Mouse (Mus musculus) heart, postnatal 14 days (tissue): Measurements from ENCODE around the gene Rasa3. TPM values are rescaled to one million over a fixed set of nuclear protein-coding genes. Genes with fewer than 3 reads are reported as not detected.
A peak's percentile ranks its signal among the peaks of the same experiment; 100 is the strongest.

Source experiments
- DNase-seq, 2 experiments: peaks; one replicate each; pipeline ENCODE4 v3.0.0; 2021 to 2022
- intact Hi-C: fragments of 180-260 bp; cut with DNase I; formaldehyde crosslinking; loops from one replicate; pipeline ENCODE4 v1.15.1; 2025
- total RNA-seq, 2 experiments: library from RNA; stranded (reverse); gene quantifications; 2 replicates each; pipeline ENCODE4 v1.2.3; 2021

Gene Rasa3
- total RNA-seq, 2 experiments from 2014 or later, result 22.2 to 22.6 TPM

DNA sequence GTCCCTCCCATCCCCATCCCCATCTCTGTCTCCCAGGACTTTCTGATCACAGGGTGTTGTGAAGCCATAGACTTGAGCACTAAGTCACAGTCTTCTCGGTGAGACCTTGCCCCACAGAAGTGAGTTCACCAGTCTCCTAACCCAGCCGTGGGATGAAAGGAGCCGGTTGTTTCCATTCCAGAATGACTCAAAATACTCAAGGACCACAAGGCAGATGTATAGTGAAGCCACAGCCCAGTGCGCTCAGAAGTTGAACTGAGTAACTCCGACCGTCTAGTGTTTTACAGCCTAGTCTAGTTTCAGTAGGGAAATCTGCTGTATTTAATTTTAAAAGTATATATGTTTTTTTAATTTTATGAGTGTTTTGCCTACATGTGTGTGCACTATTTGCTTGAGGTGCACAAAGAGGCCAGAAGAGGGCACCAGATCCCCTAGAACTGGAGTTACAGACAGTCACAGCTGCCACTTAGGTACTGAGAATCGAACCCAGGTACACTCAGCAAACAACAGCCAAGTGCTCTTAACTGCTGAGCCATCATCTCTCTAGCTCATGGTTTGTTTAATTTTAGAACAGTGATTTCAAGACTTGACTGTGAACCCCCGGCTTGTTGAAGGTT is 9.8 kb upstream of the Rasa3 start:
- intact Hi-C loops, result no loop called here
- DNase-seq, result no peak

DNA sequence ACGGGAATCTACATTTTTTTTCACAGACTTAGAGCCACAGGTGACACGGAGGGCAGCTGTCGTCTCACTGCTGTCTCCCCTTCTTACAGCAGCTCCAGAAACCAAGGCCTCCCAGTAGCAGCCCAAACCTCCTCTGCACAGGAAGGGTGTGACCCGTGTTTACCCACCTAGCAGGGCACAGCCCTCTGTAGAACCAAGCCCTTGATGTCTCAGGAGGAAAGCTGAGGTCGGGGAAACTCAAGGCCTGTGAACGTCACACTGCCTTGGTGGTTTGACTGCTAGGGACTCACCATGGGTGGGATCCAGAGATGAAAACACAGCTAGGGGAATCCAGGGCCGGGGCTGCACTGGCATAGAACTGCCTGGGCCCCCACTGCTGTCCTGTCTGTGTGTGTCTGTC is 9.0 kb upstream of the Rasa3 start:
- intact Hi-C loops, result no loop called here
- DNase-seq, result no peak

DNA sequence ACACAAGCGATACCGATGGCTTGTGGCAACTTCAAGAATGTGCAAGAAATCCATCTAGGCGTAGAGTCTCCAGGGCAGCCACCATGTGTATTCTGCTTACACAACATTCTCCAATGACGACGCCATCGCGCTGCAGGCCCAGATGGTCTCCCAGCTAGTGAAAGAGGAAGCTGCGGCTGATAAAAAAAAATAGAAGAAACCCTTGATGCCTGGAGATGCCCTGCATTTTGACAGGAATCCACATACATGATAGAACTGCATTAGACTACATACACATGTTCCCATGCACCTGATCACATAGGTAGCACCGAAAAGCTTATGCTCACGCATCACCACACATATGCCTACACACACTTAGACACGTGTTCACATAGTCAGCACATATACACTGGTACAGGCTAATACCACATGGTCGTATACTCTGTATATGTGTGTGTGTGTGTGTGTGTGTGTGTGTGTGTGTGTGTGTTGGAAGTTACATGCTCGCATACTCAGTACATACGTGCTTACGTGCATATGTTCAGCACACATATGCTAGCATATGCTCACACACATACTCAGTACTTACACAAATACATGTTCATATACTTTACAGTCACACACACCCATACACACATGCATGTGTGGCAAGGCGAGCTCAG is 8.4 kb upstream of the Rasa3 start:
- intact Hi-C loops, result no loop called here
- no peak for DNase-seq

DNA sequence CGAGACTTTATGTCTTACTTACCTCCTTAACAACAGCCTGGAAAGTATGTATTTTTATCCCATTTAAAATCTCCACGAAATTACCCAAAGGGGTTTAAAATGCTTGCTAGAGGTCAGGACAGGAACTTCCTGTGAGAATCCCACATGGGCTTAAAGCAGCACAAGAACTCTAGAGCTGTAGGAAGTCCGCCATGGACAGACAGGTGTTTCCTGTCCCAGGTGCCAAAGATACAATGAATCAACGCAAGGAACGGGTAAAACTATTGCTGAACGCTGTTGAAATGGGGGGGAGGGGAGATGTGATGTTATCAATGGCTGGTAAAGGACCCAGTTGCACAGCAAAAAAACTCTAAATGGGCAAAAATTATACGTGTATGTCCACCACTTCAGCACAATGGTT is 6.7 kb upstream of the Rasa3 start:
- no peak for DNase-seq
- intact Hi-C loops, result no loop called here

DNA sequence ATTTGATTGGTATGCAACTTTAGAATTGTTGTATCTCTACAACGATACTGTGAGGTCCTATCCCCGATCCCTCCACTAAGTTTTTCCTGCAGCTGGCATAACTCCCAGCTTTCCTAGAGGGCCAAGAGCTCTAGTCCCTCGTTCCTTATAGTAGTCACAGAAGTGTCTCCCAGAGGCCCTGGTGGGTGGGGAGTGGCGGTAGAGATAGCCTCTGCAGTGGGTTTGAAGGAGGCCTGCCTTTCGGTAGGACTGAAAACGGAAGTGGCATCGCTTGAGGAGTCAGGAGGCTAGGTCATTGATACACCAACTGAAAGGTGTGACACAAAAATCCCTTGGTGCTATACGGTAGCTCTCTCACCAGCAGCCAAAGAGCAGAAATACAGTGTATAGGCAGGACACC is 779 bp upstream of the Rasa3 start:
- intact Hi-C loops, result loop anchor here (5.0 kb wide), 4 partner anchors 36 to 126 kb away; no protein-coding TSS in a partner anchor
- no peak for DNase-seq

DNA sequence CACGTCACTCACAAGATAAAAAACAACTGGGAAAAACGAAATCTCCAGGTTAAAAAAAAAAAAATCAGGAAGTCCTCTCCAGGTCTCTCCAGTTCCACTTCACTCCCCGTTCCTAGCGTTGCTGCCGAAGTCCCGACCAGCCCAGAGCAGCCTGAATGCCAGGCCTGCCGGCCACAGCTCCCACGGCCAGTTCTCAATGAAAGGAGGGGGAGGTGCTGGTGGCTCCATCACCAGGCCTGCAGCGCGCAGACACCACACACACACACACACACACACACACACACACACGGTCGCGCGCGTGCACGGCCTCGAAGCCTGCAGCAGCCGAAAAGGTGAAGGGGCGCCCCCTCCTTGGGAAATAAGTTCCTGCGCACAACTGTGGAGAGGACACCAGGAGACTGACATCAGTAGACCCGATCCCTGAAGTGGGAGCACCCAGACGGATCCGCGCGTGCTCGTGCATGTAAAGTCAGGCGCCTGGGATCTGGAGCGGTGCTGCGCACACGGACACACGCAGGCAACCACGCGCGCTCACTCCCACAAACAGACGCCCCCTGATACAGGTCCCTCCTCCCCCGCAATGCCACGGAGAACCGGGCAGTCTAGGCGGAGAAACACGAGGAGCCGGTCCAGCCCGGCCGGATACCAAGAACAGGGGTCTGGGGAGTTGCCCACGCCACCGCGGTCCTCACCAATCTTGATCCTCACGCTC is 546 bp downstream of the Rasa3 start:
- peak; percentile 66 to 70 for DNase-seq
- intact Hi-C loops, result loop anchor here (5.0 kb wide), 4 partner anchors 35 to 125 kb away; no protein-coding TSS in a partner anchor

DNA sequence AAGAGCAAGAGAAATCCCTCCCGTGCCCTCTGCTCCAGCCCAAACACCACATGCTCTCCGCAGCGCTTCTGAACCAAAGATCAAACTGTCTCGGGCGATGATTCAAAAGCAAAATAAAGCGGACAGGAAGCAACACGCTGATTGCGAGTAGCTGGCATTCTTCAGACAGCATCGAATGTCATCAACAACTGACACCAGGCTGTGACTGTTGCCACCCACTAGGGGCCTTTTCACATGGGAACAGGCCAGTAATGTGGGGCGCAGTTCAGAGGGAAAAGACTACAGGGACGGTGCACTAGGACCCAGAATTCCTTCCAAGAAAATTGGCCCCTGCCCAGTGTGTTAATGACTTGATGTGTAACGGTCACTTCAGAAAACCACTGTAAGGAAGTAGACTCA is 1.1 kb downstream of the Rasa3 start:
- DNase-seq, result peak; percentile 57 to 75
- intact Hi-C loops, result loop anchor here (5.0 kb wide), 4 partner anchors 34 to 124 kb away; no protein-coding TSS in a partner anchor

DNA sequence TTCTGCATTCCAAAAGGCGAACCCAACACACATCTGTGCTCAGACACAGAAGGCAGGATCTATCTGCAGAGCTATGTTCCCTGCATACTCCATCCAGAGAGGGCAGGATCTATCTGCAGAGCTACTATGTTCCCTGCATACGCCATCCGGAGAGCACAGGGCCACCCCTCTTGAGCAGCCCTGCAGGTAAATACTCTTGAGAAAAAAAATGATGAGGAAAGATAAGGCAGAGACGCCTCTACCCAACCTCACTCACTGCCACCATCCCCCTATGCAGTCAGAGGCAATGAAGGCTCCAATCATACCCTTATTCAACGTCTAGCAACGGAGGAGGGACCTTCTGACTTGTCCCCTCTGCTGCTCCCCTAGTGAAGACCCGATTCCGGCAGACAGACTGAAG is 1.9 kb downstream of the Rasa3 start:
- DNase-seq, result no peak
- intact Hi-C loops, result loop anchor here (5.0 kb wide), 4 partner anchors 33 to 123 kb away; no protein-coding TSS in a partner anchor

DNA sequence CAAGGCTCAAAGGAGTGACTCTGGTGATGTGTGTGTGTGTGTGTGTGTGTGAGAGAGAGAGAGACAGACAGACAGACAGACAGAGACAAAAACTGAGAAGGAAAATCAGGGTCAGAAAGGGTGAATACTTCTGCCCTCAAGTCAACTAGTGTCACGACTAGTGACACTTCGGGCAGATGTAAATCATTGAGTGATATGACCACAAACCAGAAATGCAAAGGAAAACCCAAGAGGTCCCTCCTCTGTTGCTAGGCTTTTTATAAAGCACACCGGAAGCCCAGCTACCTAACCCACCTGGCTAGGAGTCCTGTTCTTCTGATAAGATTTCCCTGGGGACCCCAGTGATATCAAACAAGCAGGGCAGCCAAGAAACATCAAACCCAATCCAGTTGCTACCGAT is 2.3 kb downstream of the Rasa3 start:
- intact Hi-C loops, result loop anchor here (5.0 kb wide), 4 partner anchors 33 to 123 kb away; no protein-coding TSS in a partner anchor
- no peak for DNase-seq

DNA sequence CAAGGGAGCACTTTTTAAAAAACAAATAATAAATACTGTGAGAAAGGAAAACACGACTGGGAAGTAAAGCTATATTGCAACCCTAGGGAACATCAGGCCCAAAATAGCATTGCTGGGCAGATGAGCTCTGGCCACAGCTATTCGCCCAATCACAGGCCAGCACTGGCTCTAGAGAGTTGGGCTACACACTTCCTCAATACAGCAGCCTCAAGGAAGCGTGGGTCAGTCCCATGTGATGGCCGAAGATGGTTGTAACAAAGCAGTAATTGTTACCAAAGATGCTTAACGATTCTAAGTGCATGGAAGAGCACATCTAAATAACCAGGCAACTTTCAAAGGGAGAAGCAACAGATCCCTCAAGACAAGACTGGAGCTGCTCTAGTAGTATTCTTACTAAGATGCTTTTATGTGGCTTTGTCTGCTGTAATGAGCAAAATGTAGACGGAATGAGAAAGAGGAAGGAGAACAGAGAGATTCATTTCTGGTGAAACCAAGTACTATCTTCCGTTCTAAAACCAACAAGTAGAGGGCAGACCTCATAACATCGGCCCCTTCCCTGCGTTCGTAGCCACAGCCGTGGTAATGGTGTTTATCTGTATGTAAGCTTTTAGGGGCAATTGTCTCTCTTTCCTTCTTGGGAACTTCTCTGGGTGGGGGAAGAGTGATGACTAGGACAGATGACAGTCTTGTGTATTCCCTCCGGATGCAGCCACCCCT is 3.0 kb downstream of the Rasa3 start:
- intact Hi-C loops, result loop anchor here (5.0 kb wide), 4 partner anchors 32 to 122 kb away; no protein-coding TSS in a partner anchor
- peak; percentile 42 to 56 for DNase-seq

DNA sequence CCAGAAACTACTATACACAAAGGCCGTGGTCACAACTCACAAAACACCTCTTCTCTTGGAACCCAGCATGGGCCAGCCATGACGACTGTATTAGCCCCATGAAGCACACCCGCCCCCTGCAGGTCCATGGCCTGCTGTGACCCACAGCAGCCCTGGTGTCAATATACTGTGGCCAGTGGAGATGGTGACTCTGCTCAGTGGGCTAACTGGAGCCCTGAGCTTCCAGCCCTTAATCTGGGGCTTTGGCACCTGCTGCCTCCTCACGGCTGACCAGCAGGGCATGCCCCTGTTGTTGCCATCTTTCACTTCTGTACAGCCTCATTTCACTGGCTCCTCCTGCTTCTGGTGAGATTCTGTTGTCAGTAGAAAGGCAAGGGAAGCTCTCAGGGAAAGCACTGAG is 4.2 kb downstream of the Rasa3 start:
- DNase-seq, result peak in 1 of 2 experiments; percentile 34
- intact Hi-C loops, result no loop called here

DNA sequence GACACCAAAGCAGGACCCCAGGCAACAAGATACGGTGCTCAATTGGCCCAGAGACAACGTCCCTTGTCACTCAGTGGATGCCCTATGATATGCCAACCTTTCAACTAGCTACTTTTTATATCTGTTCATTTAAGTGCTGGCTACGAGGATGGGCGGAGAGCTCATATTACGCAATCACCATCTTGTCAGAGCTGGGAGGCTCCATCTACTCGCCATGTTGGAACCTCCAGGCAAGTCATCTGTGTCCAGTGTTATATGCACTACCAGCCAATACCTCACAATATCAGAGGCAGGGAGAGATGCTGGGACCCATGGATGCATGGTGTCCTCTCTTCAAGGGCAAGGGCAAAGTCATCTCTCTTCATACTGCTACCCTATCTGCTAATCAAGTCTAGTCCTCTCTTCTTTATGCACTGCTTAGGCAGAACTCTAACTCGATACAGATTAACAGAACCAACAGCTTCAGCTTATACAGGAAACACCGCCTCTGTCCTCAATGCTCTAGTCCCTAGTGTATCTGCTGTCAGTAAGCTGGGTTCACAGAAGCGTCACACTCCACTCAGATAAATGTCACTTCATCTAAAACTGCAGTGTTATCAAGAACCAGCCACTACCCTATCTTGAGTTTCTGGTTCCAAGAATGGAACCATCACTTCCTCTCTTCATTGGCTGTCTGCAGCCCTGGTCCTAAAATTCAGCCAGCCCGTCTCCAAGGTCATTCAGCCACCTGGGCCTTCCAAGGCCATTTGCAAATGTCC is 6.0 kb downstream of the Rasa3 start:
- no peak for DNase-seq
- intact Hi-C loops, result no loop called here

DNA sequence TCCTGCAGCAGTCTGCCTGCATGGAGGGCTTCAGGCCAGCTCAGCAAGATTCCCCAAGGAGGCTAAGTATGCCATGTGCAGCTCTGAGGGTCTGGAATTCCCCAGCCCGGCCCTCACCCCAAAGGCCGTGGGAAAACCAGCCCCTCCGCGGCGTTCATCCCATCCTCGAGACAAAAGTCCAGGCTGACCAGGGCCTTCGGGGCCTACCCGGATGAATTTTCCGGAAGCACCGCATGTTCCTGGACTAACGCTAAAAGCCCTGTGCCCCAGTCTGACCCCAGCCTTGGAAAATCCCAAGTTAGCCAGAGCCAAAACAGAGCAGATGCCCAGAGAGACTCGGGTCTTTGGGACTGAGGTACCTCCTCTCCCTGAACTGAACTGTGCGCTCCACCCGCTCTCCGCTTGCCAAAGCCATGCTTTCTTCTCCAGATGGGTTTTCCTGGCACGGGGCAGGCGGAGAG is 7.4 kb downstream of the Rasa3 start:
- intact Hi-C loops, result no loop called here
- DNase-seq, result peak in 1 of 2 experiments; percentile 46

DNA sequence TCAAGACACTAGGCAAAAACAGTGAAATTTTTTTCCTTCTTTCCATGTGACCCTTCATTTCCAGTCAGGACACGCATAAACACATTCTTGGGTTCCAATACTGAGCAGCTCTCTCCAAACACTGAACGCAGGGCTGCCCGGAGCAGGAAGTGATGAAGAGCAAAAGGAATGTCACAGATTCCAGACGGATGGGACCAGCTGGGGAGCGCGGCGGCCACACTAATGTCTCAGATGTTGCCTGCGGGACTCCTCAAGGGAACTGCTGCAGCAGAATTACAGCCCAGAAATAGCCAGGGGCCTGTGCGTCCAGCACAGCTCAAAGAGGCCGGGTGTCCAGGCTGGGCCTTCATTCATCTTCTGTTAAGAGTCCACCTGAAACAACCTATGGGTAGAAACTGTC is 9.0 kb downstream of the Rasa3 start:
- intact Hi-C loops, result no loop called here
- peak; percentile 71 to 75 for DNase-seq

DNA sequence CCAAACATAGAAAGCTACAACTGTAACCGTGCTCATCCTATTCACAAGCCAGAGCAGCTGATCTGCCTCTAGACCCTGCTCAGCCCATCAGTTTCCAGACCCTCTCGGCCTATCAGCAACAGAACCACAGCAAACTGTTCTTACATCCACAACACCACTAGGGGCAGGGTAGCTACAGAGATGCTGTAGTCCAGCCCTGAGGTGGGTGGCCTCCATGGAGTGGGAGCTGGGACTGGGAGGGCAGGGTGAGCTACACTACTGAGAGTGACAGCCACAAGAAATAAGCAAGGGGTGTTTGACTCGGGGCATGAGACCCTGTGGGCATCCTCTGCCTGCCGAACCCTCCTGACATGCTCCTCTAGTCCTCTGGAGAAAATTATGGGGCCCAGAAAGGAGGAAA is 9.5 kb downstream of the Rasa3 start:
- intact Hi-C loops, result no loop called here
- DNase-seq, result no peak

DNA sequence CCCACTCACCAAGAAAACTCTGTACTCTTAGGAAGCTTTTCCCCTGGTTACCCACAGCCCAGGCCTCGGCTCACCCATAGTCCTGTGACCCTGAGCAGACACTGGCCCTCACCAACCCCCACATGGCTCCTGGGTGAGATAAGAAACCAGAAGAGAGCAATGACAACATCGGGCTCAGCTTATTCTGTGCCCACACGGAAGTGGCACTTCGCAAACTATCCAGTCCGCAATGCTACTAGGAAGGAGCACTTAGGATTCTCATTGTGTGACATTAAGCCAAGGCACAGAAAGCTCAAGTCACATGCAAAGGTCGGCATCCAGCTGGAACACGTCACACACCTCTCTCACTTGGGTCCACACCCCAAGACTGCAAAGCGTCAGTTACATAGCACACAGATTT is 11.5 kb downstream of the Rasa3 start:
- no peak for DNase-seq
- intact Hi-C loops, result no loop called here

DNA sequence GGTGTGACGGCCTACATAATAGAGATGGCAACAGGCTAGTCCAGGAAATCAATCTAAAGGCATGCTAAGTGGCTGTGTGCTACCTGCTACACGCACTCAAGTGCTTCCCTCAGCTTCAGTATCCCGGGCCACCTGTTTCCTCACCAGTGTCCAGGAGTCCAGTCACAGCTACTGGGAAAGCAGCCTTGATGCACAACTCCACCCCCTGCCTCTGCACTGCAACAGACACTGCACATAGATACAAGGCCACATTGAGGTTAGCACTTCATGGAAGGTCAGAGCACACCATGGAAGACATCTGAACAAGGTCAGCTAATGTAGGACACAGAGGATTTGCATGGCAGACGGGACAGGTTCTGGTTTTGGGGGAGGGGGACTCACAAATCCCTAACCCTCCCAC is 11.9 kb downstream of the Rasa3 start:
- intact Hi-C loops, result no loop called here
- no peak for DNase-seq

DNA sequence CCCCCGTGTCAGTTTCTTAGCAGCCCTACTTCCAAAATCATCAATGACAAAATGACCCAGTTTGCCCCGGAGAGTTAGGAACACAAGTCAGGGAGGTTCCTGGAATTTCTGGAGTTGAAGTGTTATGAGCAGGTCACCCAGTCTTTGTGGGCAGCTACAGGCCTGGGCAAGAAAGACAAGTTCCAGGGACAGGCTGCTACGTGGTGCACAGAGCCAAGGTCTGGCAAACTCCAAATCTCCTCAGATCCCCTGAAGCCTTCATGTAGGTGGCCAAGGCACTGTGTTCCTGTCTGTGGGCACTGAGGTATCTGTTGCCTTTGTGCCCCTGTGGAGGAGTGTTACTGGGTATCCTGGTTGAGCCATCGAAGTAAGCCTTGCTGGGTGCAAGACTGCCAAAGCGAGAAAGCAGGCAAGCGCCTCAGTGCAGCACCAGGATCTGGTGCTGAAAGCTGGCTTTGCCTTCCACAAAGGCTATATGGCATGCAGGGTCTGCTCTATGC is 12.6 kb downstream of the Rasa3 start:
- no peak for DNase-seq
- intact Hi-C loops, result no loop called here

DNA sequence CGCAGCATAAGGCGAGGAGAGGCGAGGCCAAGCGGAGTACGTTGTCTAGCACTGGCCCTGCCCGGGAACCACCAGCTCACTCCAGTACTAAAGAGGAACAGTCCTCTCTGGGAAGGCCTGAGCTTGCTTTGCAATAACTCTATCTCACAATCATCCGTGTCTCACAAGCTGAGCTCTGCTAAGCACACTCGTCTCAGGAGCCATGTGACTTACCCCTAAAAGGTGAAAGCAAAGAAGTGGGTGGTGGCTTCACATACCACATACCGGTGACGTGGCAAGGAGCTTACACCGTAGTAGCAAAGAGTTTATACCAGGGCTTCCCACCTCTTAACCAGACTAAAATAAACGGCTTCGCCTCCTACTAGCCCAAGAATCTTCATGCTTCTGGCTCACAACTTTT is 17.1 kb downstream of the Rasa3 start:
- DNase-seq, result no peak
- intact Hi-C loops, result no loop called here

DNA sequence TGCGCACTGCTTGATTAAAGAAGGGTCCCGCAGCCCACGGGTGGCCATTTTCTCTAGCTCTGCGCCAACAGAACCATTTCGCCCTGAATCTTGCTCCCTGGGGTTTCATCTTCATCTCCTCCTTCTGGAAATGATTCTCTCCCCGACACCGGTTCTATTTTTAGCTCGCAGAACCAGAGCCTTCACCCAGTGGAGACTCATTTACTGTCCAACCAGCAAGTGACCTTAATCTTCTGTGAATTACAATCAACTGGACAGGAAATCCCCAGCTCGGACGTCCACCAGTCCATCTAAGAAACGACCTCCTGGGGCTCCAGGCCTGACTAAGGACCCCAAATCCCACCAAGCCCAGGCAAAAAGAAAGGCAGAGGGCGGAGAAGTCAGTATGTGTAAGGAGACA is 19.9 kb downstream of the Rasa3 start:
- intact Hi-C loops, result no loop called here
- DNase-seq, result no peak
